Mouse (Mus musculus) E14TG2a.4 (cell line): Measurements from ENCODE around the gene Hectd2.

ENCODE experiments used
- H3K27me3 ChIP-seq: 2 replicates; pipeline ENCODE4 v1.6.1; 2014; ENCODE audit warnings: low read length, control low read depth; ENCODE audit not compliant: insufficient read depth
- H3K36me3 ChIP-seq: 2 replicates; pipeline ENCODE4 v1.6.1; 2014; ENCODE audit warnings: low read length, control low read depth; ENCODE audit not compliant: insufficient read depth
- H3K4me1 ChIP-seq: replicated peaks from 2 replicates; pipeline ENCODE4 v1.6.1; 2014; ENCODE audit warnings: low read depth, low read length, control low read depth
- H3K4me3 ChIP-seq: replicated peaks from 2 replicates; pipeline ENCODE4 v1.5.1; 2014; ENCODE audit warnings: mild to moderate bottlenecking, low read length
- H3K9me3 ChIP-seq: 2 replicates; pipeline ENCODE4 v1.6.1; 2014; ENCODE audit warnings: low read length, control low read depth
- CTCF ChIP-seq: conservative IDR thresholded peaks from 2 replicates; pipeline ENCODE4 v1.5.1; 2014; ENCODE audit warnings: low read length
- NANOG ChIP-seq: IDR thresholded peaks from 2 replicates; pipeline ENCODE4 v1.6.1; 2014; ENCODE audit warnings: borderline replicate concordance, low read length, mixed read lengths
- POU5F1 ChIP-seq: IDR thresholded peaks from 2 replicates; pipeline ENCODE4 v1.6.1; 2014; ENCODE audit warnings: low read length, borderline replicate concordance

Gene Hectd2

DNA sequence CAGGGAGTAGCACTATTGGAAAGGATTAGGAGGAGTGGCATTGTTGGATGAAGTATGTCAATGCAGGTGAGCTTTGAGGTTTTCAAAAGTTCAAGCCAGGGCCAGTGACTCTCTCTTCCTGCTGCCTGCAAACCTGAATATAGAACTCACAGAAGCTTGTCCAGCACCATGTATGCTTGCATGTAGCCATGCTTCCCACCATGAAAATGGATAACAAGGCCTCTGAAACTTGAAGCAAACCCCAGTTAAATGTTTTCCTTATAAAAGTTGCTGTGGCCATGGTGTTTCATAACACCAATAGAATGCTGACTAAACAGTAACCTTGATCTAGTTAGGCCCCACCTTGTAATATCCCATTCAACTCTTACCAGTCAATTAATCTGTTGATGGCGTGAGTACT lies 27.7 kb downstream of the Hectd2 start:
- Histone ChIP-seq H3K4me1 (no peaks in the 10 kb centered on the region), H3K36me3 (no peaks in the 10 kb centered on the region), H3K9me3 (no peaks in the 10 kb centered on the region), H3K27me3 (no peaks in the 10 kb centered on the region), H3K4me3 (no peak overlapping the region)
- TF ChIP-seq NANOG, result no peak
- no peak for TF ChIP-seq POU5F1

DNA sequence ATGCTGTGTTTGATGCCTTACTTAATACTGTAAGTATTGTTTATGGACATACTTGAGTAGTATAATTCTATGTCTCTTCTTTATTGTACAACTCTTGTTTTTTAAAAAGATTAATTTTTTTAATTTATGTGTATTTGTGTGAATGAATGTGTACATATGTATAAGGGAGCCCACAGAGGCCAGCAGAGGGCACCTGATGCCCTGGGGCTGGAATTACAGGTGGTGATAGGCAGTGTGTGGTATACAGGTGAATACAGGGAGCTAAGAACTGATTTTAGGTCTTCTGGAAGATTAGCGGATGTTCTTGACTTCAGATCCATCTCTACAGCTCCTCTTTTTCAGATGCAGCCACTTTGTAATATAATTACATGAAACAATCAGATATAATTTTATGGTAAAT lies 31.1 kb downstream of the Hectd2 start:
- Histone ChIP-seq H3K4me3 (no peak overlapping the region), H3K4me1 (no peaks in the 10 kb centered on the region), H3K36me3 (no peaks in the 10 kb centered on the region), H3K27me3 (no peaks in the 10 kb centered on the region), H3K9me3 (no peaks in the 10 kb centered on the region)
- TF ChIP-seq CTCF (no peak), NANOG (no peak), POU5F1 (no peak)

DNA sequence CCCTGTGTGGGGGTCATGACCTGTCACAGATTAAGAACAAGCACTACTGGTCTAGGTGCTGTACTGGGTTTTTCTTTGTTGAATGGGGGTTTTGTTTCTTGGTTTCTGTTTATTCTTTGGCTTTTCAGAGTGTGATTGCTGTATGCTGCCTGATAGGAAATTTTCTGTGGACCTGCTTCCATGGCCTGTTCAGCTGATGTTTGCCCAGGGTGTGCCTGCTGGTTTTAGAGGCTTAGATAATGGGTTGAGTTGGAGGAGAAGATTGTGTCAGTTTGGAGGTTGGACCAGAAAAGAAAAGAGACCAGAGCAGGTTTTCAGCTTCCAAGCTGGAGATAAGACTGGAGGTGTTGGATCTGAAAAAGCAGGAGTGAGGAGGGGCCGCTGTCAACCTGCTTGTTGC lies 40.0 kb downstream of the Hectd2 start:
- Histone ChIP-seq H3K4me1 (no peaks in the 10 kb centered on the region), H3K27me3 (no peaks in the 10 kb centered on the region), H3K4me3 (no peak overlapping the region), H3K36me3 (no peaks in the 10 kb centered on the region), H3K9me3 (no peaks in the 10 kb centered on the region)
- TF ChIP-seq CTCF, result no peak
- TF ChIP-seq NANOG, result no peak
- TF ChIP-seq POU5F1, result no peak

DNA sequence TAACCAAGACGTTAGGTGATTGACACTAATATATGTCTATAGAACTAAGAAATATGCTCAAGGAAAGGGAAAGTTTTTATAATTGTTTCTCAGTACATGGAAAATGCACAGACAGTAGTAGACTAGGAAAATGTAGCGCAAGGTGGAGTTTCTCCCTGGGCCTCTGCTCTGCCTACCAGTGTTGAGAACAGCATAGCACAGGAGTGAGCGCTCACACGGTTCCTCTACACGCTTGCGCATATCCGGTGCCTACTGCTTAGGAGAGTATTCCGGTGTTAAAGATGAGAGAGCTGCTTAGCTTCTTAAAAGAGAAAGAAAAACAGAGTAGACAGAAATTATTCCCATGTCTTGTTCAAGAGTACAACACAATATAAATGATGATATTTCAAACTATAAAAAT lies 47.4 kb downstream of the Hectd2 start:
- Histone ChIP-seq H3K4me1 (no peaks in the 10 kb centered on the region), H3K36me3 (no peaks in the 10 kb centered on the region), H3K9me3 (no peaks in the 10 kb centered on the region), H3K27me3 (no peaks in the 10 kb centered on the region), H3K4me3 (no peak overlapping the region)
- TF ChIP-seq CTCF (no peak), POU5F1 (no peak), NANOG (no peak)

DNA sequence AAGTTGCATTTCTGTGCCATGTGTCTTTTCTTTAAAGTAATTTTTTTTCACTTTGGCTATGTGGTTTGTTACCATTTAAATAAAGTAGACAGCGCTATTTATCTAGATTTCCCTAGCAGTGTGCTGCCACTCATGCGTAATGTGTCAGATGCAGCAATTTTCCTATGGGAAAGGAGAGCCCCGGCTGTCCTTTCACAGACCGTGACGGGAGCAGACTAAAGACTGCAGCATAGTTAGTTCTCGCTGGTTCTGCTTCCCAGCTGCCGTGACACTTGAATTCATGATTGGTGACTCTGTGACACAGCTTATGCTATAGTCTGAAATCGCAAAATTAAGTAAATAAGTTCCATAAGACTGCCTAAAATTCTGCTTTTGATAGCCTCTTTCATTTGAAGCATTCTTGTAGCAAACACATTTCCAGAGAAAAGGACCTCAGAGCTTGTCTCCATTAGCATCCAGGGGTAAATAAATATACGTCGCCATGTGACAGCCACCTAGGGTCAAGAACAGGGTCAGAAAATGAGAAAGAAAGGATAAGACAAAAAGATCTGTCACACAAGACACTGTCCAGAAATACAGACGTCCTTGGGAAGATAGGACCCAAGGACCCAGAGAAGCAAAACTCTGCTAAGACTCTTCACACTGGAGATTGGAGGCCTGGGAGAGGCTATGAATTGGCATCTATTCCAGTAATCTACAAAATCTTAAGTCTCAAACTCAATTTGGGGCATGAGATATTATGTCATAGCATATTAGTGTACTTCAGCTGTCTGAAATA lies 48.3 kb downstream of the Hectd2 start:
- Histone ChIP-seq H3K27me3 (no peaks in the 10 kb centered on the region), H3K4me3 (no peak overlapping the region), H3K4me1 (no peaks in the 10 kb centered on the region), H3K9me3 (no peaks in the 10 kb centered on the region), H3K36me3 (no peaks in the 10 kb centered on the region)
- no peak for TF ChIP-seq NANOG
- no peak for TF ChIP-seq POU5F1
- no peak for TF ChIP-seq CTCF

DNA sequence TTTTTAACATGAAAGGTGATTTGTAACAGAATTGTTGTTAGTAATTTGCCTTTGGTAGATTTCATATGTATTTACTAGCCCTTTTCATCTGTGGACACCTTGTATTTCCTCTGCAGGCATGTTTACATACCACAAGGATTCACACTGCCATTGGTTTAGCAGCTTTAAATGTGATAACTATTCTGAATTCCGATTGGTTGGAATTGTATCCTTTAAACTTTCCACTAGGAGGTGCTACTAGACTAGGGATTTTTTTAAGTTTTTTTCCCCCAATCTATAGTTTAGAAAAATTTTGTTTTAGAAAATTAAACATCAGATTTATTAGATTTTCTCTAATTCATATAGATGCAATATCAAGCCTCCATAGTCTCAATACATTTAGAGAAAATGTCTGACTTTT lies 51.8 kb downstream of the Hectd2 start:
- Histone ChIP-seq H3K9me3 (no peaks in the 10 kb centered on the region), H3K4me1 (no peaks in the 10 kb centered on the region), H3K27me3 (no peaks in the 10 kb centered on the region), H3K36me3 (no peaks in the 10 kb centered on the region), H3K4me3 (no peak overlapping the region)
- TF ChIP-seq POU5F1, result no peak
- no peak for TF ChIP-seq NANOG
- TF ChIP-seq CTCF, result no peak; the same call in 1 of the 2 replicates

DNA sequence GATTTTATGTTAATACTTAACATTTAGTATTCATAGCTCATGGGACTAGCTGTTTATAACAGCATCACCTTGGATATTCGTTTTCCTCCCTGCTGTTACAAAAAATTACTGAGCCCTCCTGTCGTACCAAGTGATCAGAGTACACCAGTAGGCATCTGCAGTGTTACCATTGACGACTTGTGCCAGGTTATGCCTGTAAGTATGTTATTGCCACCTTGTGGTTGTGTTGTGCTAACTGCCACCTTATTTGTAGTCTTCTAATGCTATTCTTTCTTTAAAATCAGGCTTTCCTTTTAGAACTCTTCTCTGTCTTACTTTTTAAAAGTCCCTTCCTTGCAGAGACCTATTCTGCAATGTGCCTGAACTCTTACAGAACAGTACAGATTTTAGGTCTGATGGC lies 54.8 kb downstream of the Hectd2 start:
- no peaks in the 10 kb centered on the region for H3K4me1 ChIP-seq
- H3K36me3 ChIP-seq, result no peaks in the 10 kb centered on the region
- no peaks in the 10 kb centered on the region for H3K27me3 ChIP-seq
- TF ChIP-seq NANOG, result no peak
- H3K9me3 ChIP-seq, result no peaks in the 10 kb centered on the region
- no peak overlapping the region for H3K4me3 ChIP-seq

DNA sequence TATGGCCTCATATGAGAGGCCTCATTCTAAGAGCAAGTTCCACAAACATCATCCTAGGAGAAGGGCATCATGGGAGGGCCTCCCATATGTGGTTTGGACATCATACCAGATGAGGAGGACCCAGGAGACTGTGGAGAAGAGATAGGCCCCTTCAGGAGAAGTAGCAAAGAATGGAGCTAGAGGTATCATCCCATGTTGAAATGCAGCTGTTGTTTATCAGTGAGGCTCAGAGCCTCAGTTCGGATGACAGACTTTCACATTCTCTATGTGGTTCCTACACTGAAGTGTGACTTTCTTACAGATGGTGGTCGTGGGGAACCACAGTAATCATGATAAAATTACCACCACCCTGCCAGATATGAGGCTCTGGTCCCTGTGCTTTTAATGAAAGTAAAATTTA lies 55.9 kb downstream of the Hectd2 start:
- Histone ChIP-seq H3K27me3 (no peaks in the 10 kb centered on the region), H3K9me3 (no peaks in the 10 kb centered on the region), H3K4me1 (no peaks in the 10 kb centered on the region), H3K4me3 (no peak overlapping the region), H3K36me3 (no peaks in the 10 kb centered on the region)
- TF ChIP-seq CTCF (no peak), POU5F1 (no peak), NANOG (no peak)

DNA sequence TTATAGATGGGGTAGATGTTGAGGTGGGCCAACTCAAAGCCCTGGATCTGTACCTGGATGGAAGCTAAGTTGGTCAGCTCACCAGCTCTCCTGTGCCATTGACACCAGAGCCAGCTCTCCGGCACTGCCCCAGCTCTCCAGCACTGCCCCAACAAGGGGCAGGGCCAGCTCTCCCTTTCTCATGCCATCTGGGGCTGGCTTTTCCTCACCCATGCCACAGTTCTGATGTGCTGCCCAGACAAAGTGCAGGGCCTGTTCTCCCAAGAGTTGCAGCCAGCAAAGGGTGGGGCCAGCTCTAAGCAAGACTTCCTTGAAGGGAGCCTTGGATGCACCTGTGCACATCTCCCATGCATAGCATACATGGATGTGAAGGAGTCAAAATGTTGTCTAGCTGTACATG lies 71.5 kb downstream of the Hectd2 start:
- H3K36me3 ChIP-seq, result no peaks in the 10 kb centered on the region
- H3K27me3 ChIP-seq, result peaks cover 9% of the 10 kb centered on the region; the same call in 1 of the 2 replicates
- H3K4me1 ChIP-seq, result no peaks in the 10 kb centered on the region; the same call in 1 of the 2 replicates
- H3K4me3 ChIP-seq, result no peak overlapping the region
- TF ChIP-seq POU5F1 (no peak), CTCF (no peak), NANOG (no peak)
- no peaks in the 10 kb centered on the region for H3K9me3 ChIP-seq
